In the genomic region with DNA sequence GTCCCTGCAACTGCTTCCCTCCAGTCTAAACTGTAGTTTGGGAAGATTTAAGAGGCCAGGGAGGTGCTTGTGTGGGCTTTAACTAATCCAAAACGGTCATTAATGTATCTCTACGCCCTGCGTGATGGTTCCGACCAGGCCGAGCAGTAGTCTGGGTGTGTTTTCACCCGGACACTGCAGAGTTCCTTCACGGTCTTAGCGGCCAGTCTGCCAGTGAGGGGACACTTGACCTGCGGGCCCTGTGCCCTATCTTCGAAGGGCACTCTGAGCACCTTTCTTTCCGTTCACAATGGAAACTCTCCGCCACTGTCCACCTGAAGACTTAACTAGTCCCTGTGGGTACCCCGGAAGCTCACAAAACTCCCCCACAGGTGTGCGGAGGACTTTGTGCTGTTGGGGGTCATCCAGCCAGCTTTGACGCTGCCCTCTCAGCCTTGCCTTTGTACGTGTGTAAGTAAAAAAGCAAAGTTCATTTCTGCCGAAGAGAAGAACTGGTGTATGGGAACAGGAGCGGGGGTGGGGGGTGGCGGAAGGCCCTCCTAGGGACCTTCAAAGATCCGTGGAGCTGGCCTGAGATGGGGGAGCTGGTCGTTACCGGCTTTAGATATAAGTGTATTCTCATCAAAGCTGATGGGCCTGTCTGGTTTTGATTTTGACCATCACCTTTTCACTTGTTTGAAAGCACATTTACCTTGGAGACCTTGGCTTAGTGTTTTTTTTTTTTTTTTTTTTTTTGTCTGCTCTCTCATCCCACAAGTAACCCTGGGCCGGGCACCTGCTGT, we compare ENCODE assay signal across 8 mouse cellular contexts. TPM values are rescaled to one million over a fixed set of nuclear protein-coding genes. Genes with fewer than 3 reads are reported as not detected.
DNase-seq lines count a peak whose midpoint lies in the region; ATAC-seq and TF ChIP-seq lines count a peak whose summit lies in the region.

No protein-coding gene starts in this region.

- ATAC-seq in midbrain, embryonic 14.5 days (ENCODE audit: low FRiP score, low TSS enrichment), result no peak
- no peak for ATAC-seq in frontal cortex, adult (ENCODE audit: low TSS enrichment)

- peak overlapping the region; percentile 96 for H3K9ac ChIP-seq in midbrain, embryonic 14.5 days (replicated peaks; ENCODE audit: low read length)

- H3K4me1 ChIP-seq in cortical plate, adult 2 months (ENCODE audit: control insufficient read depth, insufficient read depth, low read length), result 0 out of 2 replicates have a peak, but pooled peaks cover 4% of the 10 kb centered on the region
- peaks cover 30% of the 10 kb centered on the region for H3K4me1 ChIP-seq in midbrain, embryonic 14.5 days (ENCODE audit: control insufficient read depth, insufficient read depth, low read length)

- 3% methylated on average over 23 of the region's 23 CpGs for WGBS in midbrain, embryonic 14.5 days

- no peaks in the 10 kb centered on the region for H3K27me3 ChIP-seq in midbrain, embryonic 14.5 days (ENCODE audit: control insufficient read depth, insufficient read depth, low read length)

- peak overlapping the region; percentile 56 for H3K4me3 ChIP-seq in cortical plate, adult 2 months (ENCODE audit: insufficient read depth, low read length)
- H3K4me3 ChIP-seq in midbrain, embryonic 14.5 days (replicated peaks; ENCODE audit: low read depth, low read length), result peak overlapping the region; percentile 76

- H3K9me3 ChIP-seq in midbrain, embryonic 14.5 days (ENCODE audit: control insufficient read depth, low read length), result no peaks in the 10 kb centered on the region

- no peak for TF ChIP-seq POLR2A in cortical plate, adult 2 months (IDR thresholded peaks at IDR 0.05; ENCODE audit: extremely low read depth, insufficient read depth, low read length)

- intact Hi-C loops in heart, postnatal 10 days (cut with DNase I), result loop anchor here (2.0 to 5.0 kb wide), 3 partner anchors 19 to 51 kb away; no protein-coding TSS in a partner anchor

- H3K36me3 ChIP-seq in midbrain, embryonic 14.5 days (ENCODE audit: control insufficient read depth, insufficient read depth, low read length), result no peaks in the 10 kb centered on the region

- peak overlapping the region; percentile 88 for H3K4me2 ChIP-seq in midbrain, embryonic 14.5 days (ENCODE audit: low read length)

- peak; percentile 53 to 77 for DNase-seq in heart, adult 18-20 months
- no peak for DNase-seq in heart, adult 8-10 months (ENCODE audit: low spot score)
- DNase-seq in heart, postnatal 10 days, result peak; percentile 66
- DNase-seq in kidney, postnatal 4 days, result peak; percentile 51 to 70
- DNase-seq in midbrain, embryonic 14.5 days, result no peak
- peak; percentile 53 for DNase-seq in thymus, postnatal 14 days

- no peak for TF ChIP-seq CTCF in cortical plate, adult 2 months (IDR thresholded peaks at IDR 0.05; ENCODE audit: extremely low read depth, insufficient read depth, low read length)

- H3K27ac ChIP-seq in cortical plate, adult 2 months (ENCODE audit: insufficient read depth, low read length), result peak overlapping the region; percentile 86; the same call in 1 of the 2 replicates
- no peak overlapping the region for H3K27ac ChIP-seq in midbrain, embryonic 14.5 days (replicated peaks; ENCODE audit: low read depth, low read length)

RNA-seq across cellular contexts. Expression of gene Zfp710, which starts 3.2 kb away (rescaled TPM):
- total RNA-seq in heart, adult 18-20 months (2021), result 10 to 100 TPM; 21.6 to 22.4 TPM
- total RNA-seq in heart, adult 8-10 months (2022), result 10 to 100 TPM; 28.5 to 39.5 (median 31.3) TPM
- polyA plus RNA-seq in cortical plate, adult 2 months (2012; rRNA removed), result 18.0 and 18.5 TPM in 2 replicates
- total RNA-seq in heart, postnatal 10 days (2021), result 10 to 100 TPM; 20.1 to 24.4 TPM
- polyA plus RNA-seq in midbrain, embryonic 14.5 days (2014; fragmentation: Nextera tagmentation; extraction: Ambion mirVana), result 17.0 and 17.7 TPM in 2 replicates

Comparison
In these comparisons a context has a peak if more than half of its experiments do, and no peak if none do; other contexts are left out.
1. DNase-seq: peak in heart, adult 18-20 months (2 of 2), heart, postnatal 10 days (2 of 2), kidney, postnatal 4 days (2 of 2) and thymus, postnatal 14 days (single experiment); none in heart, adult 8-10 months (single experiment) and midbrain, embryonic 14.5 days (single experiment).